Mouse (Mus musculus): ENCODE results near the gene Alpk3. TPM values are rescaled to one million over a fixed set of nuclear protein-coding genes. Genes with fewer than 3 reads are reported as not detected.

Gene Alpk3
- polyA plus RNA-seq, 1 experiment, result 2.2 TPM

GRCm38 (mm10) chr7:81114555-81114954 lies 57.2 kb downstream of the Alpk3 start, which contains the start of gene Slc28a1:
Gene Slc28a1 (plus strand): TSS chr7:81114799.
- 64% methylated on average over 6 of the region's 6 CpGs for WGBS

GRCm38 (mm10) chr7:81121099-81121498 lies 63.7 kb downstream of the Alpk3 start:
- no peak for DNase-seq

More at GRCm38 (mm10) chr7:81114555-81114954, 57.2 kb downstream of the Alpk3 start, which contains the start of gene Slc28a1:
- TF ChIP-seq POLR2A (IDR thresholded peaks at IDR 0.05; ENCODE audit: borderline replicate concordance, extremely low read depth, low read depth, low read length) (no peak), CTCF (IDR thresholded peaks at IDR 0.05; ENCODE audit: insufficient read depth, low read length) (no peak)
- Histone ChIP-seq H3K4me3 (replicated peaks; ENCODE audit: extremely low read depth, low read depth, low read length) (no peak within 1 kb of the TSS), H3K4me1 (ENCODE audit: control insufficient read depth, insufficient read depth, low read length) (no peaks in the 10 kb centered on the region)
- no peak for DNase-seq

GRCm38 (mm10) chr7:81122808-81123207 lies 65.4 kb downstream of the Alpk3 start:
- WGBS, result 56% methylated on average over 2 of the region's 2 CpGs
- no peak for DNase-seq
- no peaks in the 10 kb centered on the region for H3K4me1 ChIP-seq (ENCODE audit: control insufficient read depth, insufficient read depth, low read length)
- H3K4me3 ChIP-seq (replicated peaks; ENCODE audit: extremely low read depth, low read depth, low read length), result no peak overlapping the region
- no peak for TF ChIP-seq POLR2A (IDR thresholded peaks at IDR 0.05; ENCODE audit: borderline replicate concordance, extremely low read depth, low read depth, low read length)
- TF ChIP-seq CTCF (IDR thresholded peaks at IDR 0.05; ENCODE audit: insufficient read depth, low read length), result no peak

More at GRCm38 (mm10) chr7:81121099-81121498, 63.7 kb downstream of the Alpk3 start:
- no peak for TF ChIP-seq POLR2A (IDR thresholded peaks at IDR 0.05; ENCODE audit: borderline replicate concordance, extremely low read depth, low read depth, low read length)
- no peak for TF ChIP-seq CTCF (IDR thresholded peaks at IDR 0.05; ENCODE audit: insufficient read depth, low read length)
- H3K4me3 ChIP-seq (replicated peaks; ENCODE audit: extremely low read depth, low read depth, low read length), result no peak overlapping the region
- no peaks in the 10 kb centered on the region for H3K4me1 ChIP-seq (ENCODE audit: control insufficient read depth, insufficient read depth, low read length)
- WGBS, result 71% methylated on average over 3 of the region's 3 CpGs

GRCm38 (mm10) chr7:81123553-81123952 lies 66.2 kb downstream of the Alpk3 start:
- Histone ChIP-seq H3K4me3 (replicated peaks; ENCODE audit: extremely low read depth, low read depth, low read length) (no peak overlapping the region), H3K4me1 (ENCODE audit: control insufficient read depth, insufficient read depth, low read length) (no peaks in the 10 kb centered on the region)
- 81% methylated on average over 5 of the region's 5 CpGs for WGBS
- TF ChIP-seq POLR2A (IDR thresholded peaks at IDR 0.05; ENCODE audit: borderline replicate concordance, extremely low read depth, low read depth, low read length), result no peak
- no peak for TF ChIP-seq CTCF (IDR thresholded peaks at IDR 0.05; ENCODE audit: insufficient read depth, low read length)
- no peak for DNase-seq

- 58% methylated on average over 8 of the region's 8 CpGs for WGBS
- TF ChIP-seq CTCF (IDR thresholded peaks at IDR 0.05; ENCODE audit: insufficient read depth, low read length) (no peak), POLR2A (IDR thresholded peaks at IDR 0.05; ENCODE audit: borderline replicate concordance, extremely low read depth, low read depth, low read length) (no peak)
- DNase-seq, result no peak
- Histone ChIP-seq H3K4me3 (replicated peaks; ENCODE audit: extremely low read depth, low read depth, low read length) (no peak overlapping the region), H3K4me1 (ENCODE audit: control insufficient read depth, insufficient read depth, low read length) (no peaks in the 10 kb centered on the region)
Observed at GRCm38 (mm10) chr7:81124773-81125172, 67.4 kb downstream of the Alpk3 start.

GRCm38 (mm10) chr7:81125215-81126175 lies 68.1 kb downstream of the Alpk3 start:
- 60% methylated on average over 10 of the region's 10 CpGs for WGBS
- TF ChIP-seq POLR2A (IDR thresholded peaks at IDR 0.05; ENCODE audit: borderline replicate concordance, extremely low read depth, low read depth, low read length), result no peak
- no peak for TF ChIP-seq CTCF (IDR thresholded peaks at IDR 0.05; ENCODE audit: insufficient read depth, low read length)
- no peak for DNase-seq
- no peaks in the 10 kb centered on the region for H3K4me1 ChIP-seq (ENCODE audit: control insufficient read depth, insufficient read depth, low read length)
- no peak overlapping the region for H3K4me3 ChIP-seq (replicated peaks; ENCODE audit: extremely low read depth, low read depth, low read length)

GRCm38 (mm10) chr7:81131864-81132263 lies 74.5 kb downstream of the Alpk3 start:
- no peak overlapping the region for H3K4me3 ChIP-seq (replicated peaks; ENCODE audit: extremely low read depth, low read depth, low read length)
- DNase-seq, result no peak
- WGBS, result 57% methylated on average over 7 of the region's 7 CpGs
- TF ChIP-seq POLR2A (IDR thresholded peaks at IDR 0.05; ENCODE audit: borderline replicate concordance, extremely low read depth, low read depth, low read length) (no peak), CTCF (IDR thresholded peaks at IDR 0.05; ENCODE audit: insufficient read depth, low read length) (no peak)
- no peaks in the 10 kb centered on the region for H3K4me1 ChIP-seq (ENCODE audit: control insufficient read depth, insufficient read depth, low read length)

GRCm38 (mm10) chr7:81132851-81133279 lies 75.5 kb downstream of the Alpk3 start:
- Histone ChIP-seq H3K4me1 (ENCODE audit: control insufficient read depth, insufficient read depth, low read length) (no peaks in the 10 kb centered on the region), H3K4me3 (replicated peaks; ENCODE audit: extremely low read depth, low read depth, low read length) (no peak overlapping the region)
- TF ChIP-seq CTCF (IDR thresholded peaks at IDR 0.05; ENCODE audit: insufficient read depth, low read length) (no peak), POLR2A (IDR thresholded peaks at IDR 0.05; ENCODE audit: borderline replicate concordance, extremely low read depth, low read depth, low read length) (no peak)
- WGBS, result 40% methylated on average over 2 of the region's 2 CpGs
- DNase-seq, result no peak

- no peak for DNase-seq
- H3K4me1 ChIP-seq (ENCODE audit: control insufficient read depth, insufficient read depth, low read length), result no peaks in the 10 kb centered on the region
- WGBS, result 63% methylated on average over 6 of the region's 6 CpGs
Observed at GRCm38 (mm10) chr7:81133416-81133815, 76.0 kb downstream of the Alpk3 start.

More at GRCm38 (mm10) chr7:81133416-81133815, 76.0 kb downstream of the Alpk3 start:
- TF ChIP-seq POLR2A (IDR thresholded peaks at IDR 0.05; ENCODE audit: borderline replicate concordance, extremely low read depth, low read depth, low read length), result no peak
- TF ChIP-seq CTCF (IDR thresholded peaks at IDR 0.05; ENCODE audit: insufficient read depth, low read length), result no peak
- no peak overlapping the region for H3K4me3 ChIP-seq (replicated peaks; ENCODE audit: extremely low read depth, low read depth, low read length)
